Mouse (Mus musculus): ENCODE data around the gene Dvl1.

The Dvl1 gene

GRCm38 (mm10) chr4:155846871-155847578 lies at the start of gene Dvl1:
Gene Dvl1, plus strand, starts transcription at chr4:155847402.
- DNase-seq: peak; percentile 99

GRCm38 (mm10) chr4:155802075-155802474 lies 45.1 kb upstream of the Dvl1 start:
- no peak for DNase-seq

DNA sequence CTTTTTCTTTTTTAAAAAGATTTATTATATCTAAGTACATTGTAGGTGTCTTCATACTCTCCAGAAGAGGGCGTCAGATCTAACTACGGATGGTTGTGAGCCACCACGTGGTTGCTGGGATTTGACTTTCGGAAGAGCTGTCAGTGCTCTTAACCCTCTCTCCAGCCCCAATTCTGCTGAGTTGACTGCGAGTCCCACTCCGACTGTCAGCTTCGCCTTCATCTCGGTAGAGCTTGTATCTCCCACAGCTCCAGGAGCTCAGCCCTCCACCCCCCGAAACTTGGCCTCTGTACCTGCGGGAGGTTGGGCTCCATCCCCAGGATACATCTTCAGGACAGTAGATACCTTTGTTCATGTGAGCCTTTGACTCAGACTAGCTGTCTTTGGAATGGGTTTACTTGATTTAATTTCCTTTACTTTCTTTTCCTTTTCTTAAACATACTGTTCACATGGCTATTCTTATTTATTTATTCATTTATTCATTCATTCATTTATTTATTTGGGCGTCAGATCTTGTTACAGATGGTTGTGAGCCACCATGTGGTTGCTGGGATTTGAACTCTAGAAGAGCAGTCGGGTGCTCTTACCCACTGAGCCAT lies 44.4 kb upstream of the Dvl1 start, which contains the start of gene Mrpl20:
Gene Mrpl20, plus strand, starts transcription at position 138 of the 599 bp plus-strand sequence.
- no peak for DNase-seq

- DNase-seq: peak; percentile 99
Observed at GRCm38 (mm10) chr4:155803340-155804041, 43.7 kb upstream of the Dvl1 start.

GRCm38 (mm10) chr4:155807841-155808240 lies 39.4 kb upstream of the Dvl1 start:
- no peak for DNase-seq

GRCm38 (mm10) chr4:155811929-155812664 lies 35.1 kb upstream of the Dvl1 start, which contains the start of gene Ccnl2:
Gene Ccnl2, plus strand, starts transcription at chr4:155812489.
- peak; percentile 95 for DNase-seq

DNA sequence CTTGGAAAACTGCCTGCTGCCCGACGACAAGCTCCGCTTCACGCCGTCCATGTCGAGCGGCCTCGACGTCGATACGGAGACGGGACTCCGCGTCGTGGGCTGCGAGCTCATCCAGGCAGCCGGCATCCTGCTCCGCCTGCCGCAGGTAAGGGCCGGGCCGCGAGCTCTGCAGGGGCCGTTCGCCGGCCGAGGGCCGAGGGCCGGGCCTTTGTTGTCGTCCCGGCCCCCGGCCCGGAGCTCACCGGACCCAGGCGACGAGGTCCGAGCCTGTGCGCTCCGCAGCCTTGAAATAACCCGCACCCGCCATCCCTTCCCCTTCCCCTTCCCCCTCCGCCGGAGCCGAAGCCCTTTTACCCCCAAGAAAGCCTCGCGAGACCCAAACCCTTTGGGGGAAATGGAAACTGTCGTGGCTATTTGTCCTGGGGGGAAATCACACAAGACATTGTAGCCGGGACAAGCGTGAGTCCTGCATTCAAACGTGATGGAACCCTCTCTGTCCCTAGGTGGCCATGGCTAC lies 34.5 kb upstream of the Dvl1 start:
- DNase-seq: peak; percentile 35

- DNase-seq: no peak
Observed at GRCm38 (mm10) chr4:155817533-155817932, 29.7 kb upstream of the Dvl1 start.

- no peak for DNase-seq
Observed at GRCm38 (mm10) chr4:155821025-155821424, 26.2 kb upstream of the Dvl1 start.

DNA sequence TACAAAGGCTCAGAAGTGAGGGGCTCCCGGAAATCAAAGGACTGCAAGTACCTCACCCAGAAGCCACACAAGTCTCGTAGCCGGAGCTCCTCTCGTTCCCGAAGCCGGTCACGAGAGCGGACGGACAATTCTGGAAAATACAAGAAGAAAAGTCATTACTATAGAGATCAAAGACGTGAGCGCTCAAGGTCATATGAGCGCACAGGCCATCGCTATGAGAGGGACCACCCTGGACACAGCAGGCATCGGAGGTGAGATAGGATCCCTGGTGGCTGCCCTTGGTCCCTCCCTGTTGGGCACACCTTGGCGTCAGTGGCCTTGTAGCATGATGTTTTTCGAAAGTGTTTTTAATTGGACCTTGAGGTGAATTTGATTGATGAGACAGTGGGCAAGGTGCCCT lies 23.8 kb upstream of the Dvl1 start:
- no peak for DNase-seq

GRCm38 (mm10) chr4:155829866-155830265 lies 17.3 kb upstream of the Dvl1 start:
- no peak for DNase-seq

DNA sequence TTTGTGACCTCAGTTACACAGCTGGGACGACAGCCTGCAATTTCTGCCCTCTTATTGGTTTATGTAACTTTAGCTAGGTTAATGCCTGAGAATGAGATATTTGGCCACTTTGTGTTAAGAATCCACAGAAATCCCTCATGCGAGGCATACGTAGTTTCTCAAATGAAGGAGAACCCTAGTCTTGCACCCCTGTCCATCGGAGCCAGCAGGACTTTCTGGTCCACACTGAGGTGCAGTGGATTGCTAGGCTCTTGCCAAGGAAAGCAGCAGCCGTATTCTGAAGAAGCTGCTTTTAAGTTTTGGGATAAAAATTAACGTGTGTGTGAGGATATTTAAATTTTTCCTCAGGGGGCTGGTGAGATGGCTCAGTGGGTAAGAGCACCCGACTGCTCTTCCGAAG lies 16.6 kb upstream of the Dvl1 start:
- DNase-seq: no peak

DNA sequence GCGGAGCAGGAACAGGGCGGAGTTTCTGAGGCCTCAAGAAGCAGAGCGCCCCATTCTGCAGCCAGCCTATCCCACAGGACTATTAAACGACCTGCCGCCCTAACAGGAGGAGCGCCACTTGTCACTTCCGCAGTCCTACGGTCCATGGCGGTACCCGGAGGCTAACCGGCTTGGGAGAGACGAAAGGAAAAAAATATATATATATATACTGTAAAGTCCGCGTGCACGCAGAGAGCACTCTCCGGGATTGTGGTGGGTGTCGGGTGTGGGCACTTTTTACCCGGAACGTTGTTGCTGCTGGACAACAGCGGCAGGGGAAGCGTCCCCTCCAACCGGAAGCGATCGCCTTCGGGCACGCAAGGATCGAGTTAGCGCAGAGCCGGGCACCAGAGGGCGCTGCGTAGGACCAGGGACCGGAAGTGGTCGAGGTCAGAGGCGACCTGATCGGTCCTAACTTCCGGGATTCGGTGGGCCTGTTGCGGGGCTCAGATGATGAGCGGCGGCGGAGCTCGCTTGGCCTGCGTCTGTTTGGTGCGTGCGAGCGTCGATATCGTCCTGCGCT lies 15.9 kb upstream of the Dvl1 start, which contains the start of gene Aurkaip1:
Gene Aurkaip1, plus strand, starts transcription at position 68 of the 562 bp plus-strand sequence.
- peak; percentile 97 for DNase-seq

DNA sequence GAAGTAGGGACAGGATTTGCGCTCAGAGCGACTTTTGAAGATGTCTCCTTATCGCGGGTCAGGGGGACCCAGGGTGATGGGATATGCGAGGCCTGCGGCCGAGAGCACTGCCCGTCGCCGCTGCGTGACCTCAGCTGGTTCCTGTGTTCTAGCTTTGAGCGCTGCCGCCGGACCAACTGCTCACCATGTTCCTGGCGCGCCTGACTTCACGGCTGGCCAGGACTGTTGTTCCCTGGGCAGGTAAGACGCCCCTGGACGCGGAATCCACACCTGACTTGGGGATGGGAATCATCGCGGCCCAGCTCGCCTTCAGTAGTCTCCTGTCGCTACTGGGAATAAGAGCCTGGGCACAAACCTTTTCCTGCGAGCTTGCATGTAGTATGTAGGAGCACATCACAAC lies 15.4 kb upstream of the Dvl1 start:
- DNase-seq: no peak

GRCm38 (mm10) chr4:155832321-155832720 lies 14.9 kb upstream of the Dvl1 start:
- DNase-seq: no peak

- DNase-seq: no peak
Observed at GRCm38 (mm10) chr4:155833234-155833633, 14.0 kb upstream of the Dvl1 start.

- DNase-seq: peak; percentile 73
Observed at GRCm38 (mm10) chr4:155833836-155834235, 13.4 kb upstream of the Dvl1 start.

DNA sequence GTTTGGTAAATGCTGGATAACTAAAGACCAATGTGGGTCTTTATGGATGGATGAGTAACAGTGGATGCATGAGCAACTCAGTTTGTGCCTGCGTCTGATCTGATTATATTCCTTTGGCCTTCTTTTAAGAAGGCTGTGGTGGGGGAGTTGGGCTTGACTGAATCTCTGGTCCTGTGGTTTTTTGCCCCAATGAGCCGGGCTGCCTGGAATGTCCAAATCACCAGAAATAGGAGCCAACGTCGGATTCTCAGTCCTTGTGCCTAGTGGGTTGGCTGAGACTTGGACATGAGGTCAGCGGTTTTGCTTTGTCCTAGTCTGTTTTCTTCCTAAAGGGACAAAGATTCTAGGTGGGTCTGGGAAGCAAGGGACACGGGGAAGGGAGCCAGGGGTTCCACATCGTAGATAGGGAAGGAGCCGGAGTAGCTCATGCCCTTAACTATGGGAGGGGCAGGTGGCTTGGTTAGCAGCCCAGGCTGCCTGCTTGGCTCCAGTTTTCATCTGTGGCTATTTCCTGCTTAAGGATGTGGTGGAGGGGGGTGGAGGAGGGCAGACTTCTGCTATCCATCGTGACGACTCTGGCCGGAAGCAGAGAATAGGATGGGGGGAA lies 9.7 kb upstream of the Dvl1 start:
- no peak for DNase-seq

DNA sequence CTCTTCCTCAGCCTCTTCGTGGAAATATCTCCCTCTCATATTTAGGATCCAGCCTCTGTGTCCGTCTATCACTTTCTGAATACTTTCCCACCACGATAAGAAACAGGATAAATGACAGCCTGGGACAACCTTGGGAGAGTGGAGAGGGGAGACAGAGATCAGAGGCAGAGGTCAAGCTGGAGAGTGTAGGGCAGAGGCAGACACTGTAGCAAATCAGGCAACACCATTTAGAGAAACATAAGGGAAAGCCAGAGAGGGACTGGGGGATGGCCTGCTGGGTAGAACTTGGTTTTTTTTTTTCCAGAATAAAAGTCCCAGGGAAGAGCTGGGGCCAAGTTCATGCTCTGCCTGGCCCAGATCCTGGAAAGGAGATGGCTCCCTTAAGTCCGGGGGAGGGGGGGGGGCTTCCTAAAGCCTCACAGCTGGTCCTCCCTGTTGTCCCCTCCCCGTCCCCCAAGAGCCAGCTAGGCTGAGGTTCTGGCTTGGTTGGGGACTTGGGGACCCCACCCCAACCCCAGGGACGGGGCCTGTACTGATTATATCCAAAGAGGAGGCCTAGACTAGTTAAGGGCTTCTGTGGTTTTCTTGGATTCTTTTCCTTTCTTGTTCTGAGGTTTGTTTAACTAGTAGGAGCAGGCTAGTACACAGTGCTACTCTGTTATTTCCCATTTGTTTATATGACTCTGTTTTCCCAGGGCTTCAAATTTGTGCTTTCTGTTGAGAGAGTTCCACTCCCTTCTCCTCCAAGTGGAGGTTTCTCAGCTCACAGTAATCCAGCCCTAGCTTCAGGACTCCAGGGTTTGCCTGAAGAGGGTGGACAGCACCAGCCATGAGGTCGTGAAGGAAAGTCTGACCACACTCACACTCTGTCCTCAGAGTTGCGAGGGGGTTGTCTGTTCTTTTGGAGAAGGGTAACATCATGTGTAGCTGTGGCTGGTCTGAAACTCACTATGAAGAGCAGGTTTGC lies 8.7 kb upstream of the Dvl1 start:
- DNase-seq: no peak

- DNase-seq: no peak
Observed at GRCm38 (mm10) chr4:155839483-155839910, 7.7 kb upstream of the Dvl1 start, which contains the start of gene Mxra8. Gene Mxra8, plus strand, starts transcription at chr4:155839680.

All from right cerebral cortex, postnatal 4 days (tissue).